Mouse (Mus musculus): Measurements from ENCODE around the gene Ranbp10. TPM values are rescaled to one million over a fixed set of nuclear protein-coding genes. Genes with fewer than 3 reads are reported as not detected.

The Ranbp10 gene
- polyA plus RNA-seq, 1 experiment = 11.0 TPM

GRCm38 (mm10) chr8:105753916-105754315 is 73.2 kb downstream of the Ranbp10 start:
- Histone ChIP-seq H3K36me3 (ENCODE audit: control insufficient read depth, insufficient read depth) (no peaks in the 10 kb centered on the region), H3K4me3 (ENCODE audit: insufficient read depth, poor library complexity, severe bottlenecking) (no peak overlapping the region), H3ac (ENCODE audit: control insufficient read depth, insufficient read length, low read depth) (no peak overlapping the region), H3K27me3 (ENCODE audit: control insufficient read depth, insufficient read depth, insufficient read length) (no peaks in the 10 kb centered on the region), H3K79me3 (ENCODE audit: low read depth) (peaks cover 14% of the 10 kb centered on the region), H3K79me2 (ENCODE audit: control insufficient read depth, insufficient read depth) (peaks cover 42% of the 10 kb centered on the region)
- TF ChIP-seq CEBPB (IDR thresholded peaks at IDR 0.05; ENCODE audit: low read depth) (no peak), CTCF (IDR thresholded peaks at IDR 0.05; ENCODE audit: control insufficient read depth, insufficient read depth, insufficient read length) (no peak), MYOG (IDR thresholded peaks at IDR 0.05; ENCODE audit: control insufficient read depth, extremely low read depth, insufficient read length) (no peak), MYOD1 (IDR thresholded peaks at IDR 0.05; ENCODE audit: control insufficient read depth, insufficient read length, low read depth) (no peak), USF1 (IDR thresholded peaks at IDR 0.05; ENCODE audit: low read depth) (no peak), MAX (IDR thresholded peaks at IDR 0.05) (no peak), FOSL1 (IDR thresholded peaks at IDR 0.05; ENCODE audit: insufficient read depth, low read length, poor library complexity, severe bottlenecking) (no peak)

- Histone ChIP-seq H3K79me2 (ENCODE audit: control insufficient read depth, insufficient read depth) (peaks cover 26% of the 10 kb centered on the region), H3K36me3 (ENCODE audit: control insufficient read depth, insufficient read depth) (no peaks in the 10 kb centered on the region), H3K4me3 (ENCODE audit: insufficient read depth, poor library complexity, severe bottlenecking) (no peak overlapping the region), H3K27me3 (ENCODE audit: control insufficient read depth, insufficient read depth, insufficient read length) (no peaks in the 10 kb centered on the region), H3ac (ENCODE audit: control insufficient read depth, insufficient read length, low read depth) (no peak overlapping the region), H3K79me3 (ENCODE audit: low read depth) (peaks cover 6% of the 10 kb centered on the region)
- TF ChIP-seq FOSL1 (IDR thresholded peaks at IDR 0.05; ENCODE audit: insufficient read depth, low read length, poor library complexity, severe bottlenecking) (no peak), MAX (IDR thresholded peaks at IDR 0.05) (no peak), USF1 (IDR thresholded peaks at IDR 0.05; ENCODE audit: low read depth) (no peak), MYOD1 (IDR thresholded peaks at IDR 0.05; ENCODE audit: control insufficient read depth, insufficient read length, low read depth) (no peak), CTCF (IDR thresholded peaks at IDR 0.05; ENCODE audit: control insufficient read depth, insufficient read depth, insufficient read length) (no peak), MYOG (IDR thresholded peaks at IDR 0.05; ENCODE audit: control insufficient read depth, extremely low read depth, insufficient read length) (no peak), CEBPB (IDR thresholded peaks at IDR 0.05; ENCODE audit: low read depth) (no peak)
Measured at GRCm38 (mm10) chr8:105750606-105751005, 76.5 kb downstream of the Ranbp10 start.

- no peaks in the 10 kb centered on the region for H3K27me3 ChIP-seq (ENCODE audit: control insufficient read depth, insufficient read depth, insufficient read length)
- H3K4me3 ChIP-seq (ENCODE audit: insufficient read depth, poor library complexity, severe bottlenecking) = no peak overlapping the region
- H3K36me3 ChIP-seq (ENCODE audit: control insufficient read depth, insufficient read depth) = no peaks in the 10 kb centered on the region
- H3ac ChIP-seq (ENCODE audit: control insufficient read depth, insufficient read length, low read depth) = no peak overlapping the region
- H3K79me3 ChIP-seq (ENCODE audit: low read depth) = peaks cover 1% of the 10 kb centered on the region
- TF ChIP-seq CTCF (IDR thresholded peaks at IDR 0.05; ENCODE audit: control insufficient read depth, insufficient read depth, insufficient read length) = no peak
- no peak for TF ChIP-seq CEBPB (IDR thresholded peaks at IDR 0.05; ENCODE audit: low read depth)
- TF ChIP-seq MYOG (IDR thresholded peaks at IDR 0.05; ENCODE audit: control insufficient read depth, extremely low read depth, insufficient read length) = no peak
- TF ChIP-seq MAX (IDR thresholded peaks at IDR 0.05) = no peak
- TF ChIP-seq MYOD1 (IDR thresholded peaks at IDR 0.05; ENCODE audit: control insufficient read depth, insufficient read length, low read depth) = no peak
- TF ChIP-seq USF1 (IDR thresholded peaks at IDR 0.05; ENCODE audit: low read depth) = no peak
- TF ChIP-seq FOSL1 (IDR thresholded peaks at IDR 0.05; ENCODE audit: insufficient read depth, low read length, poor library complexity, severe bottlenecking) = no peak
- H3K79me2 ChIP-seq (ENCODE audit: control insufficient read depth, insufficient read depth) = no peaks in the 10 kb centered on the region
Measured at GRCm38 (mm10) chr8:105743301-105743700, 83.8 kb downstream of the Ranbp10 start.

GRCm38 (mm10) chr8:105739216-105739615 is 87.9 kb downstream of the Ranbp10 start:
- TF ChIP-seq USF1 (IDR thresholded peaks at IDR 0.05; ENCODE audit: low read depth) = no peak
- Histone ChIP-seq H3K79me3 (ENCODE audit: low read depth) (no peaks in the 10 kb centered on the region), H3K36me3 (ENCODE audit: control insufficient read depth, insufficient read depth) (no peaks in the 10 kb centered on the region), H3K27me3 (ENCODE audit: control insufficient read depth, insufficient read depth, insufficient read length) (no peaks in the 10 kb centered on the region), H3ac (ENCODE audit: control insufficient read depth, insufficient read length, low read depth) (no peak overlapping the region), H3K4me3 (ENCODE audit: insufficient read depth, poor library complexity, severe bottlenecking) (no peak overlapping the region), H3K79me2 (ENCODE audit: control insufficient read depth, insufficient read depth) (no peaks in the 10 kb centered on the region)

GRCm38 (mm10) chr8:105732186-105732585 is 95.0 kb downstream of the Ranbp10 start:
- TF ChIP-seq MYOD1 (IDR thresholded peaks at IDR 0.05; ENCODE audit: control insufficient read depth, insufficient read length, low read depth) (no peak), FOSL1 (IDR thresholded peaks at IDR 0.05; ENCODE audit: insufficient read depth, low read length, poor library complexity, severe bottlenecking) (no peak)
- no peaks in the 10 kb centered on the region for H3K27me3 ChIP-seq (ENCODE audit: control insufficient read depth, insufficient read depth, insufficient read length)
- peaks cover 5% of the 10 kb centered on the region for H3K79me2 ChIP-seq (ENCODE audit: control insufficient read depth, insufficient read depth)
- no peaks in the 10 kb centered on the region for H3K79me3 ChIP-seq (ENCODE audit: low read depth)
- no peak overlapping the region for H3K4me3 ChIP-seq (ENCODE audit: insufficient read depth, poor library complexity, severe bottlenecking)
- no peak overlapping the region for H3ac ChIP-seq (ENCODE audit: control insufficient read depth, insufficient read length, low read depth)
- H3K36me3 ChIP-seq (ENCODE audit: control insufficient read depth, insufficient read depth) = peaks cover 4% of the 10 kb centered on the region

- Histone ChIP-seq H3K79me3 (ENCODE audit: low read depth) (no peaks in the 10 kb centered on the region), H3K79me2 (ENCODE audit: control insufficient read depth, insufficient read depth) (no peaks in the 10 kb centered on the region), H3K36me3 (ENCODE audit: control insufficient read depth, insufficient read depth) (peaks cover 8% of the 10 kb centered on the region), H3K4me3 (ENCODE audit: insufficient read depth, poor library complexity, severe bottlenecking) (no peak overlapping the region), H3ac (ENCODE audit: control insufficient read depth, insufficient read length, low read depth) (no peak overlapping the region), H3K27me3 (ENCODE audit: control insufficient read depth, insufficient read depth, insufficient read length) (no peaks in the 10 kb centered on the region)
- TF ChIP-seq MAX (IDR thresholded peaks at IDR 0.05) = no peak
Measured at GRCm38 (mm10) chr8:105727397-105728124, 99.6 kb downstream of the Ranbp10 start.
